Mouse (Mus musculus): ENCODE results near the gene D230025D16Rik.
"Not testable (repeated sequence)": the region's sequence is repeated elsewhere in the genome, so short reads cannot be mapped to it uniquely, and the experiment has no call there.

D230025D16Rik gene

DNA sequence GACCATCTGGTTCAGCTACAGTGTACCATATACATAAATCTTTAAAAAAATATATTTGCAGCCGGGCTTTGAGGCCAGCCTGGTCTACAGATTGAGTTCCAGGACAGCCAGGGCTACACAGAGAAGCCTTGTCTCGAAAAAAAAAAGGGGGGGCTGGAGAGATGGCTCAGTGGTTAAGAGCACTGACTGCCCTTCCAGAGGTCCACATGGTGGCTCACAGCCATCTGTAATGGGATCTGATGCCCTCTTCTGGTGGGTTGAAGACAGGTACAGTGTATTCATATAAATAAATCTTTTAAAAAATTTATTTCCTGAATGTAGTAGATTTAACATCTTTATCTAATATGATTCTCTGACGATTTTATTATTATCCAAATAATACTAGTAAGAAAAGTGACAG, 66.9 kb downstream of the D230025D16Rik start:
- DNase-seq (ENCODE audit: low spot score in 2 of 2) = not testable (repeated sequence)

- peak in 1 of 2 experiments; percentile 16 for DNase-seq (ENCODE audit: low spot score in 2 of 2)
Observed at GRCm38 (mm10) chr8:105292471-105292870, 67.5 kb downstream of the D230025D16Rik start.

DNA sequence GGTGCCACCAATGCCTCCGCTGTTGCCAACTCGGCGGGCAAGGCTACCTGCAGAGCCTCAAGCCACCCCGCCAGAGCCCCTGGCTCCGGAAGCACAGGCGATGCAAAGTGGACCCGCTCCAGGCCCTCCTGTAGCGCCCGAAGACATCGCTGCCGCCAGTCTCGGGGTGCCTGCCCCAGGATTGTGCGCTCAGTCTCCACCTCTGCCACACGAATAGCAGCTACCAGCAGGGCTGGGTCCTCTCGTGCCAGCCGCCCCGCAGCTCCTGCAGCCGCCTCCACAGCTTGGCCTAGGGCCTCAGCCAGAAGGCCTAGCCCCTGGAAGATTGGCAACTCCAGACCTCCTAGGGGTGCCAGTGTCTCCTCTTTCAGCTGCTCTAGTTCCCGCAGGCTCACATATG, 68.5 kb downstream of the D230025D16Rik start:
- DNase-seq (ENCODE audit: low spot score in 2 of 2) = peak in 1 of 2 experiments; percentile 17

- no peak for DNase-seq (ENCODE audit: low spot score in 2 of 2)
Observed at GRCm38 (mm10) chr8:105294776-105295175, 69.8 kb downstream of the D230025D16Rik start.

DNA sequence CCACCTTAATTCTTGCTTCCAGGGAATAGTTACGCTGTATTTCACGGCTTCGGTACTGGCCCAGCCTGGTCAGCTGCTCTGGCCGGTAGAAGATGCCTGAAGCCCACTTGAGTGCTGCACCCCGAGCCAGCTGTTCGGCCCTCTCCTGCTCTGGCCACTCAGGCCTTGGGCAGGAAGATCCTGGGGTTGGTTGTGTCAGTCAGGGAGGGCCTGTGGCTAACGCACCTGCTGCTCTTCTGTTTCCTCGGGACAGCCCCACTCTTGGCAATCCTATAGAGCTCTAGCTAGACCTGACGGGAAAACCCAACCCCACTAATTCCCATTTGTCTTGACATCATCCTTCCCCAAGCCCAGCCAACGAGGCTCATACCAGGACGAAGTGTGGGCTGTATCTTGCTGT, 70.3 kb downstream of the D230025D16Rik start:
- DNase-seq (ENCODE audit: low spot score in 2 of 2) = no peak

GRCm38 (mm10) chr8:105295895-105296573, 71.1 kb downstream of the D230025D16Rik start, which contains the start of gene Exoc3l:
Gene Exoc3l (minus strand): TSS chr8:105296101.
- DNase-seq (ENCODE audit: low spot score in 2 of 2) = peak in 1 of 2 experiments; percentile 40

- peak; percentile 86 to 91 for DNase-seq (ENCODE audit: low spot score in 2 of 2)
Observed at GRCm38 (mm10) chr8:105297511-105298192, 72.7 kb downstream of the D230025D16Rik start, which contains the start of gene E2f4. Gene E2f4 (plus strand): TSS chr8:105297663.

GRCm38 (mm10) chr8:105298351-105299252, 73.7 kb downstream of the D230025D16Rik start:
- no peak for DNase-seq (ENCODE audit: low spot score in 2 of 2)

GRCm38 (mm10) chr8:105299962-105300361, 75.0 kb downstream of the D230025D16Rik start:
- no peak for DNase-seq (ENCODE audit: low spot score in 2 of 2)

Data from urinary bladder, postnatal 4 days (tissue).